Comparison of ENCODE assay signal across 15 mouse cellular contexts in the genomic region with DNA sequence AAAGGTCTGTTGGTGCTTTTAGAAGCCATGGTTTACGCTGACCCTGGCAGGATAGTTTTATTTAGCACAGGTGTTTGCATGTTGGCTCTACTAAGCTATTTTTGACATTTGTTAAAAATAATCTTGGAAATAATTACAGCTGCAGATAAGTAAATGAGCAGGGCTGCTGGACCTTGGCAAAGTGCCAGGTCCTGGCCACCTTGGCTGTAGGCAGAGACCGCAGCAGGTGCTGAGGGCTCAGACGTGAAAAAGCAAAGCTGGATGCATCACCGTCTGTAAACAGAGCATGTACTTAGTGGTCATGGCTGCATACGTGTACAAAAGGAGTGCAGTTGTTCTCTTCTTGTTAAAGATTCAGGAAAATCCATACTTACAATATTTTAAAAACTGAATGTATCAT.
DNase-seq lines count a peak whose midpoint lies in the region; ATAC-seq lines count a peak whose summit lies in the region.
"Had no signal": no experiment of that assay in that cellular context is flagged by ENCODE, and none has a peak within 500 bp of the region (broad histone marks: within the 10 kb centered on the region; RNA-seq: fewer than 3 reads in every experiment).

No protein-coding gene starts in this region.

- peak; percentile 19 for DNase-seq in adrenal gland, postnatal 14 days
- no peak for DNase-seq in adrenal gland, postnatal 4 days (ENCODE audit: low spot score in 2 of 2)
- DNase-seq in left cerebral cortex, postnatal 4 days = peak; percentile 10
- DNase-seq in left cerebral cortex, adult 9 months (ENCODE audit: low spot score in 2 of 2) = no peak
- DNase-seq in right cerebral cortex, postnatal 36 days (ENCODE audit: low spot score in 2 of 2) = no peak
- no peak for DNase-seq in embryo, embryonic 11 days
- DNase-seq: lung, postnatal 14 days; right cerebral cortex, postnatal 25 days; thymus, adult 18-20 months had no signal

- no peaks in the 10 kb centered on the region for H3K36me3 ChIP-seq in heart, embryonic 14.5 days (ENCODE audit: control insufficient read depth, insufficient read depth, low read length)
- H3K36me3 ChIP-seq in stomach, embryonic 15.5 days = no peaks in the 10 kb centered on the region
- H3K36me3 ChIP-seq: liver, embryonic 12.5 days; neural tube, embryonic 15.5 days had no signal

- H3K4me3 ChIP-seq in heart, embryonic 14.5 days (ENCODE audit: control insufficient read depth in 1 of 2, insufficient read depth in 1 of 2, low read depth in 1 of 2, low read length in 2 of 2) = no peak overlapping the region
- H3K4me3 ChIP-seq in stomach, embryonic 15.5 days (replicated peaks) = no peak overlapping the region
- H3K4me3 ChIP-seq: liver, embryonic 12.5 days; neural tube, embryonic 15.5 days had no signal

- WGBS in heart, embryonic 14.5 days = 31% methylated on average over 5 of the region's 5 CpGs
- 31% methylated on average over 5 of the region's 5 CpGs for WGBS in stomach, embryonic 15.5 days

- H3K9me3 ChIP-seq in heart, embryonic 14.5 days (ENCODE audit: control insufficient read depth, low read length) = no peaks in the 10 kb centered on the region
- no peaks in the 10 kb centered on the region for H3K9me3 ChIP-seq in stomach, embryonic 15.5 days
- H3K9me3 ChIP-seq: liver, embryonic 12.5 days; neural tube, embryonic 15.5 days had no signal

- ATAC-seq in heart, embryonic 14.5 days (ENCODE audit: insufficient number of reproducible peaks, insufficient read depth, low FRiP score, low read depth) = no peak
- peak; percentile 74; the same call in 1 of the 2 replicates for ATAC-seq in stomach, embryonic 15.5 days (ENCODE audit: insufficient read depth, low FRiP score, low read depth)
- ATAC-seq: activated CD4-positive, CD25-positive, alpha-beta regulatory T cell, adult 4 months; hindbrain, postnatal 0 days; liver, embryonic 12.5 days had no signal

- H3K27me3 ChIP-seq in heart, embryonic 14.5 days (ENCODE audit: control insufficient read depth, insufficient read depth, low read length) = no peaks in the 10 kb centered on the region
- no peaks in the 10 kb centered on the region for H3K27me3 ChIP-seq in stomach, embryonic 15.5 days (replicated peaks)
- H3K27me3 ChIP-seq: liver, embryonic 12.5 days; neural tube, embryonic 15.5 days had no signal

- peak overlapping the region; percentile 29 for H3K4me2 ChIP-seq in heart, embryonic 14.5 days (ENCODE audit: low read length)
- no peak overlapping the region for H3K4me2 ChIP-seq in stomach, embryonic 15.5 days
- H3K4me2 ChIP-seq: liver, embryonic 12.5 days; neural tube, embryonic 15.5 days had no signal

- H3K27ac ChIP-seq in heart, embryonic 14.5 days (replicated peaks in 1 of 2; ENCODE audit: control insufficient read depth in 1 of 2, insufficient read depth in 1 of 2, low read depth in 2 of 2, low read length in 2 of 2) = peak overlapping the region in 1 of 2 experiments; percentile 12; a peak in 1 of 4 replicates
- H3K27ac ChIP-seq in stomach, embryonic 15.5 days = no peak overlapping the region
- H3K27ac ChIP-seq: hindbrain, postnatal 0 days; liver, embryonic 12.5 days; neural tube, embryonic 15.5 days had no signal

- H3K4me1 ChIP-seq in heart, embryonic 14.5 days (ENCODE audit: control insufficient read depth in 2 of 2, insufficient read depth in 2 of 2, low read length in 2 of 2) = peaks cover 6 to 11% of the 10 kb centered on the region in 2 experiments; a peak in 3 of 4 replicates
- H3K4me1 ChIP-seq in stomach, embryonic 15.5 days = peaks cover 5% of the 10 kb centered on the region; the same call in 1 of the 2 replicates
- H3K4me1 ChIP-seq: liver, embryonic 12.5 days had no signal

- no peak overlapping the region for H3K9ac ChIP-seq in heart, embryonic 14.5 days (ENCODE audit: low read length)
- no peak overlapping the region for H3K9ac ChIP-seq in stomach, embryonic 15.5 days
- H3K9ac ChIP-seq: liver, embryonic 12.5 days; neural tube, embryonic 15.5 days had no signal

- intact Hi-C loops in left cerebral cortex, postnatal 4 days (cut with DNase I) = no loop called here

Comparison
In these comparisons a context has a peak if more than half of its experiments do, and no peak if none do; other contexts are left out.
1. DNase-seq: peak in adrenal gland, postnatal 14 days (single experiment) and left cerebral cortex, postnatal 4 days (single experiment); none in adrenal gland, postnatal 4 days (0 of 2), left cerebral cortex, adult 9 months (0 of 2), right cerebral cortex, postnatal 36 days (0 of 2) and embryo, embryonic 11 days (single experiment).